Mouse (Mus musculus) kidney, adult 2 months (tissue): Measurements from ENCODE around the gene Szt2. TPM values are rescaled to one million over a fixed set of nuclear protein-coding genes. Genes with fewer than 3 reads are reported as not detected.
A peak's percentile ranks its signal among the peaks of the same experiment; 100 is the strongest.

Experiments used
- DNase-seq: peaks from one replicate; pipeline ENCODE4 v3.0.0; 2021
- H3K27ac ChIP-seq: fragments of 200-500 bp; 2 replicates; pipeline ENCODE4 v1.5.1; 2012; ENCODE audit warnings: low read depth, low read length, control low read depth, inconsistent platforms; ENCODE audit not compliant: insufficient read depth
- H3K27me3 ChIP-seq: fragments of 200-500 bp; replicated peaks from 2 replicates; pipeline ENCODE4 v1.6.1; 2012; ENCODE audit warnings: mild to moderate bottlenecking, moderate library complexity, low read length, inconsistent platforms; ENCODE audit not compliant: control insufficient read depth, insufficient read depth
- H3K36me3 ChIP-seq: fragments of 200-500 bp; 2 replicates; pipeline ENCODE4 v1.6.1; 2012; ENCODE audit warnings: mild to moderate bottlenecking, moderate library complexity, low read length, inconsistent platforms; ENCODE audit not compliant: control insufficient read depth, insufficient read depth
- H3K4me1 ChIP-seq: fragments of 200-500 bp; 2 replicates; pipeline ENCODE4 v1.6.1; 2011; ENCODE audit warnings: low read length; ENCODE audit not compliant: control insufficient read depth, insufficient read depth
- H3K4me3 ChIP-seq: fragments of 200-500 bp; 2 replicates; pipeline ENCODE4 v1.5.1; 2011; ENCODE audit warnings: mild to moderate bottlenecking, low read depth, low read length, control low read depth; ENCODE audit not compliant: insufficient read depth
- CTCF ChIP-seq: fragments of 200-500 bp; conservative IDR thresholded peaks from 2 replicates; pipeline ENCODE4 v1.5.1; 2011; ENCODE audit warnings: low read depth, mild to moderate bottlenecking, control low read depth, low read length, moderate library complexity, mixed read lengths; ENCODE audit not compliant: insufficient read depth, insufficient read length
- POLR2A ChIP-seq: fragments of 200-500 bp; IDR thresholded peaks from one replicate; pipeline ENCODE4 v1.6.1; 2011; ENCODE audit warnings: low read depth, low read length, control low read depth
- WGBS: fragments of 180-500 bp; shearing (Covaris S2); methylation state at CpG from one replicate; pipeline ENCODE4 v1.1.7; 2018; 5-methylcytosine and 5-hydroxymethylcytosine counted together
- polyA plus RNA-seq: library from polyadenylated mRNA; depleted of rRNA; stranded (reverse); fragments of >200 nt; gene quantifications from 2 replicates; pipeline ENCODE4 v1.2.3, GENCODE M21; 2012

Szt2 gene
- polyA plus RNA-seq, 1 experiment = 20.1 TPM

DNA sequence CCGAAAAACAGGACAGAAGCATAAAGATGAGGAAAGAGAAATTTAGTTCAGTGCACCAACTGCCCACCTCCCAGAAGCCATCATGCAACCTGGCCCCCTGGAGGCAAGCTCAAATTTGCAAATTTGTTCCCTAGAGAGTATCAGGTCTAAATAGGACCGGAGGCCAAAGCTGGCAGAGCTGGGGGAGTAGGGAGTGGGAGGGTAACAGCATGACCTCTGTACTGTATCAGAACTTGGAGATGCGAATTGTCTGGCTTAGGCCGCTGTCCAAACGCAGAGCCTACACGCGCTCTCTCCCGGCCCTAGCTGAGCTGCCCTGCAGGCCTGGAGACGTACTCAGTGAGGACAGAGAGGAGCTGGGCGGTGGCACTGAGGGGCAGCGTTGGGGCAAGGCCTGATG is 18.9 kb downstream of the Szt2 start:
- TF ChIP-seq POLR2A (no peak), CTCF (no peak)
- Histone ChIP-seq H3K27me3 (no peaks in the 10 kb centered on the region), H3K4me3 (no peak overlapping the region), H3K27ac (no peak overlapping the region), H3K36me3 (no peaks in the 10 kb centered on the region; the same call in none of the 2 replicates), H3K4me1 (no peaks in the 10 kb centered on the region)
- DNase-seq = no peak
- WGBS = 90% methylated on average over 11 of the region's 11 CpGs

DNA sequence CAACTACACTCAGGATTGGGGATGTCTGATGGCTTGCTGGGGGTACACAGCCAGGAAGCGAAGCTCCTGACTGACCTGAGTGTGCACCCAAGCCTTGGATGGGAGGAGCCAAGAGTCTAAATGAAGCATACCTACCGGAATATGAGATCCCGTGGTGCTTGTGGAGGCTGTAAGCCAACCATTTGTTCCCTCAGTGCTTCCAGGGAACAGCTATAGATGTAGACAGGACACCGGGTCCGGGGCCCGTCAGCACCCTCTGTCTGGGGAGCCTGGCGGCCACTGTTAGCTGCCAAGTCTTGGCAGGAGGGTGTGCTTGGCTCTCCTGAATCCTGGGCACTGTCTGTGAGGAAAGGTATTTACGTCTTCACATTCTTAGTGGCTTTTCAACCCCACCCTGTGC is 21.8 kb downstream of the Szt2 start:
- H3K36me3 ChIP-seq = no peaks in the 10 kb centered on the region; the same call in none of the 2 replicates
- H3K27me3 ChIP-seq = no peaks in the 10 kb centered on the region
- H3K4me1 ChIP-seq = no peaks in the 10 kb centered on the region
- no peak for DNase-seq
- TF ChIP-seq POLR2A = no peak
- TF ChIP-seq CTCF = no peak
- 91% methylated on average over 8 of the region's 8 CpGs for WGBS
- H3K27ac ChIP-seq = no peak overlapping the region
- H3K4me3 ChIP-seq = no peak overlapping the region

DNA sequence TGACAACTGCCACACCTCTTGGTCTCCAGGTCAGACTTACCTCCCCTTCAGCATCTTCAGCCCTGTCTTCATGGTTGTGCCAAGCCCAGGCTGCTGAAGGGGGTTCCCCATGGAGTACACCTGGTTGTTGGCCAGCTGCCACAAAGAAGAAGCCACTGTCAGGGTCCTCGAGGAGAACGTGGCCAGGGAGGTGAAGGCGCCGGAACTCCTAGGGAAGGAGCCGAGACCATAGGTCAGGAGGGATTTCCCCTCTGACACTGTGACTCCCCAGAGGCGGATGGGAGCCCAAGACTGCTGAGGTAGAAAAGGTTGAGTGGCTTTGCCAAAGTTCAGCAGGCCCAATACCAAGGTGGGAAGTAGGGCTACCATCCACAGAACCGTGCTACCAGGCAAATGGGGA is 25.8 kb downstream of the Szt2 start:
- Histone ChIP-seq H3K4me3 (no peak overlapping the region), H3K27ac (no peak overlapping the region), H3K36me3 (no peaks in the 10 kb centered on the region; the same call in 1 of the 2 replicates), H3K27me3 (no peaks in the 10 kb centered on the region), H3K4me1 (no peaks in the 10 kb centered on the region)
- DNase-seq = no peak
- 83% methylated on average over 7 of the region's 7 CpGs for WGBS
- TF ChIP-seq CTCF = no peak
- no peak for TF ChIP-seq POLR2A

DNA sequence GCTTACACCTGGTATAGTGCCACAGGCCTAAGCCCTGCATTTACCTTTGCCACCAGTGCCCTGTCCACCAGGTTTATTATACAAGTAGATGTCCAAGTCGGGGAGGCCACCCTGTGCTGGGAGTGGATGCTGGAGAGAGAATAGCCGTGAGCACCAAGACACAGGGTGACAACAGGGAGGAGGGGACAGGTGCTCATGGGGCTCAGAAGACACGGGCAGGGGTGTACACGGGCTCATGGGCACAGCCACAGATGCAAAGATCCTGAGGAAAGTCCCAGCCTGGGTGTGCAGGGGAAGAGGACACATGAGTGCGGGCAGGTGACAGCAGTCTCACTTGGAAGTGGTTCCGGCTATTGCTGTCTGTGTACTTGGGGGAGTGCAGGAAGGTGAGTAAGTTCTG is 33.1 kb downstream of the Szt2 start:
- Histone ChIP-seq H3K36me3 (peaks cover 10% of the 10 kb centered on the region), H3K27me3 (no peaks in the 10 kb centered on the region), H3K4me1 (no peaks in the 10 kb centered on the region), H3K4me3 (no peak overlapping the region), H3K27ac (no peak overlapping the region)
- DNase-seq = no peak
- no peak for TF ChIP-seq CTCF
- no peak for TF ChIP-seq POLR2A
- 94% methylated on average over 6 of the region's 6 CpGs for WGBS

DNA sequence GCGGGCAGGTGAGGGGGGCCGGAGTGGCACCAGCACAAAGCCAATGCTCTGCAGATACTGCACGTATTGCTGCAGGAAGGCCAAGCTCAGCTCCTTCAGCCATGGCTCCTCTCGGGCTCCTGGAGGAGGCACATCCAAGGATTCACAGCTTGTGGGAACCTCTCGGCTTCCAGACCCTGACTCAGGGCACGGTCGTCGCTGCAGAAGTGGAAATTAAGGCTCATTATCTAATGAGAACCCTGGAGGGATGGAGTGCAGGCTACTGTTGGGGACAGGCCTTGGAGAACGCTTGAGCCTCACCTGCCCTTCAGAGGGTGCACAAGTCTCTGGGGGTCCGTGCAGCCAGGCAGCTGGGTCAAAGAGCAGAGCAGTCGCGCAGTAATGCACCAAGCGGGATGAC is 37.3 kb downstream of the Szt2 start:
- H3K4me3 ChIP-seq = no peak overlapping the region
- DNase-seq = no peak
- WGBS = 93% methylated on average over 13 of the region's 13 CpGs
- TF ChIP-seq CTCF = no peak
- no peak for TF ChIP-seq POLR2A
- peaks cover 10% of the 10 kb centered on the region for H3K36me3 ChIP-seq
- no peaks in the 10 kb centered on the region for H3K4me1 ChIP-seq
- no peak overlapping the region for H3K27ac ChIP-seq
- no peaks in the 10 kb centered on the region for H3K27me3 ChIP-seq

DNA sequence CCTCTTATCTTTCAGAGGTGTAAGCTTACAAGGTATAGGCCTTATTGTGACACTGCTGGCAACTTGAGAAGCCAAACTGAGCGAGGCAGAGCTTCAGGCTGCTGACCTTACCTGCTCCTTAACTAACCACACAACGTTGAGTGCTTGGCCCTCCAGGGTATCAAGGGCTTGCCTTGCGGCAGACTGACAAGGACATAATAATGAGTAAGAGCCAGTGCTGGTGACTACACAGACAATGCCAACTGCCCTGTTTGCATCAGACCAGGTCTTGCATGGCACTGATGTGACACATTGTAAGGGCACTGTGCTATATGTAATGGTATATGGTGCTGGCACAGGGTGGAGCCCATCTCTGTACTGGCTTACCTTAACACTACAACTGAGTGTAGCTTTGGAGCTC is 40.5 kb downstream of the Szt2 start:
- Histone ChIP-seq H3K36me3 (peaks cover 8% of the 10 kb centered on the region), H3K4me1 (no peaks in the 10 kb centered on the region)
- 74% methylated on average over 3 of the region's 3 CpGs for WGBS

DNA sequence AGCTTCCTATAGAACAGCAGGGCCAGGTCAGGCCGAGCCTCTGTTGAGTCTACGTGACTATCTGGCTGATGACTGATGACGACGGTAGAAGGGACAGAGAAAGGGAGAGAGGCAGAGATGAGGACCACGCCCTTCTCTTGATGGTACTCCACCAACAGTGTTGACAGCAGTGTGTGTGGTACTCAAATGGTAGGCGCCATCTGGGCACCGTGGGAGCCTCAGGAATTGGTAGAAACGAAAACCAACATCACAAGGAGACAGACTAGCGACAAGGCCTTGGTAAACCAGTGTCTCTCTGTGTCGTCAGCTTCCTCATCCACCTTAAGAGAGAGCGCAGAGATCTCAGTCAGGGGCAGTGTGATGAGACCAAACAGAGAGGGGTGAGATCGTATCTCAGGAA is 41.5 kb downstream of the Szt2 start:
- H3K4me1 ChIP-seq = no peaks in the 10 kb centered on the region
- no peak overlapping the region for H3K4me3 ChIP-seq
- WGBS = 93% methylated on average over 12 of the region's 12 CpGs
- no peak overlapping the region for H3K27ac ChIP-seq
- TF ChIP-seq POLR2A (no peak), CTCF (no peak)
- DNase-seq = no peak
- H3K36me3 ChIP-seq = peaks cover 6% of the 10 kb centered on the region
- no peaks in the 10 kb centered on the region for H3K27me3 ChIP-seq

More for the DNA sequence above, 40.5 kb downstream of the Szt2 start:
- TF ChIP-seq POLR2A = no peak
- H3K4me3 ChIP-seq = no peak overlapping the region
- no peaks in the 10 kb centered on the region for H3K27me3 ChIP-seq
- DNase-seq = no peak
- no peak overlapping the region for H3K27ac ChIP-seq

DNA sequence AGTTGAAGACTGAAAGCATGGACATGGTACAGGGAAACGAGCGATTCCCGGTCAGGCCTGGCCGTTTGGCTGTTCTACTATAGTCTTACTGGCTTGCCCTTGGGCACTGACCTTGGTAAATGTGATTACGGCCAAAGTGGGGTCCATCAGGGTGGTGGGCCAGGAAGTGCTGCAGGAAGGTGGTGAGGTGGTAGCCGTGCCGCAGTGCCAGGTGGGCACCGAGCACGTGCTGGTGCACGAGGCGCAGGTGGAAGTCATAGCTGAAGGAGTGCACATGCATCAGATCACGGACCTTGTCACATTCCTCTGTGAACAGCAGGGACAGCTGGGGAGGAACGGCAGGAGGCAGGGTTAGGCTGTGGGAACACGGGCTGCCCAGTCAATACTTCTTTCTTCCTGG is 43.1 kb downstream of the Szt2 start:
- 79% methylated on average over 14 of the region's 14 CpGs for WGBS
- Histone ChIP-seq H3K4me1 (peaks cover under 1% of the 10 kb centered on the region; the same call in 1 of the 2 replicates), H3K27me3 (no peaks in the 10 kb centered on the region), H3K27ac (no peak overlapping the region), H3K36me3 (no peaks in the 10 kb centered on the region), H3K4me3 (no peak overlapping the region)
- TF ChIP-seq POLR2A = no peak
- TF ChIP-seq CTCF = no peak
- DNase-seq = peak; percentile 31
